Mouse (Mus musculus) thymus, adult 2 months (tissue): Measurements from ENCODE around the gene Nudt9. TPM values are rescaled to one million over a fixed set of nuclear protein-coding genes. Genes with fewer than 3 reads are reported as not detected.

Experiments used
- DNase-seq: peaks from one replicate; pipeline ENCODE4 v3.0.0; 2021
- H3K27ac ChIP-seq: fragments of 200-500 bp; 2 replicates; pipeline ENCODE4 v1.5.1; 2012; ENCODE audit warnings: low read length, control low read depth; ENCODE audit not compliant: control insufficient read depth, insufficient read depth
- H3K27me3 ChIP-seq: fragments of 200-500 bp; 2 replicates; pipeline ENCODE4 v1.6.1; 2012; ENCODE audit warnings: mild to moderate bottlenecking, low read length, moderate library complexity, mixed read lengths; ENCODE audit not compliant: control insufficient read depth, insufficient read depth
- H3K36me3 ChIP-seq: fragments of 200-500 bp; 2 replicates; pipeline ENCODE4 v1.6.1; 2012; ENCODE audit warnings: mild to moderate bottlenecking, low read length, moderate library complexity; ENCODE audit not compliant: control insufficient read depth, insufficient read depth
- H3K4me1 ChIP-seq: fragments of 200-500 bp; replicated peaks from 2 replicates; pipeline ENCODE4 v1.6.1; 2012; ENCODE audit warnings: low read length; ENCODE audit not compliant: control insufficient read depth, insufficient read depth
- H3K4me3 ChIP-seq: fragments of 200-500 bp; 2 replicates; pipeline ENCODE4 v1.5.1; 2012; ENCODE audit warnings: mild to moderate bottlenecking, low read length, control low read depth, moderate library complexity; ENCODE audit not compliant: control insufficient read depth, insufficient read depth
- CTCF ChIP-seq: fragments of 200-500 bp; IDR thresholded peaks from 2 replicates; pipeline ENCODE4 v1.5.1; 2012; ENCODE audit warnings: mild to moderate bottlenecking, control low read depth, low read length, moderate library complexity, borderline replicate concordance; ENCODE audit not compliant: control insufficient read depth, poor library complexity, insufficient read depth; ENCODE audit errors: extremely low read depth
- POLR2A ChIP-seq: fragments of 200-500 bp; IDR thresholded peaks from 2 replicates; pipeline ENCODE4 v1.6.1; 2012; ENCODE audit warnings: mild to moderate bottlenecking, low read length, control low read depth, moderate library complexity; ENCODE audit not compliant: control insufficient read depth, poor library complexity, insufficient read depth; ENCODE audit errors: extremely low read depth
- WGBS: fragments of 180-500 bp; shearing (Covaris S2); methylation state at CpG from one replicate; pipeline ENCODE4 v1.1.7; 2018; 5-methylcytosine and 5-hydroxymethylcytosine counted together
- polyA plus RNA-seq: library from polyadenylated mRNA; depleted of rRNA; stranded (reverse); fragments of >200 nt; gene quantifications from 2 replicates; pipeline ENCODE4 v1.2.3, GENCODE M21; 2012; rRNA removed

Nudt9 gene
- polyA plus RNA-seq, 1 experiment = 43.6 TPM

DNA sequence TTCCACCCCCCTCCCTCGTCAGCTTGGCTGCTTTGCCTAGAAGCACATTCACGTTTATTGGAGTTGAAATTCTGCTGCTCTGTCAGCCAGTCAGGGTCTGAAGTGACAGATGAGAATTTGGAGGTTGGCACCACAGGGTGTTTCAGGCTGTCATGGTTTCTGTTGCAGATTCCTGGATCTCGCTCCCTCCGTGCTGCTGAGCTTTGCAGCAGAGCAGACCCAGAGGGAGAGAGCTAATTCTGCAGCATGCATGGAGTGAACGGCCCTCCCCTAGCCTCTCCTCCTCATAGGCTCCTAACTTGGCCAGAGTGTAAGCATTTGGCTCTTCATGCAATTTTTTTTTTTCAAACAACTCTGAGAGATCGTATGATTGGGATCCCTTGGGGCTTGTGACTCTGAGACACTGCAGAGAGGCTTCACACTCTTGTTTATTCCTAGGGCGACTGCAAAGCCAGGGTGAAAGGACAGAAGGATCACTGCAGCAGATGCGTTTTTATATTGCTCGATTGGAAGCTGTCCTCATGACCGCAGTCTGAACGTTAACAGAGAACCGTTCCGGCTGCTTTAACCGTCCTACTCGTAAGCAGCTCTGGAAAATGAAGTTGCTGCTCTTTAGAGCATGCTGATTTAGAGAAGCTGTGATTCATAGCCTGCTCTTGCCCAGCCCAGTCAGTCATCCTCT, 67.5 kb downstream of the Nudt9 start, which contains the start of gene Sparcl1:
Sparcl1 (minus strand) TSS at position 243 of the 682 bp plus-strand sequence.
- Histone ChIP-seq H3K4me1 (no peaks in the 10 kb centered on the region; the same call in 1 of the 2 replicates), H3K36me3 (no peaks in the 10 kb centered on the region), H3K27me3 (0 out of 2 replicates have a peak, but pooled peaks cover 2% of the 10 kb centered on the region), H3K4me3 (no peak within 1 kb of the TSS), H3K27ac (no peak within 1 kb of the TSS)
- 77% methylated on average over 15 of the region's 15 CpGs for WGBS
- DNase-seq = no peak
- TF ChIP-seq POLR2A (no peak), CTCF (no peak)

Other genes with a start within 250 kb of the Nudt9 start
- 7.2 and 9.4 TPM in 2 replicates for gene Klhl8, start 135.0 kb upstream of the Nudt9 start, polyA plus RNA-seq
- gene Hsd17b13, start 68.9 kb upstream of the Nudt9 start, polyA plus RNA-seq = 0.26 TPM in 1 of 2 replicates, not detected in the other
- gene Hsd17b11, start 24.4 kb upstream of the Nudt9 start, polyA plus RNA-seq = 15.1 and 18.8 TPM in 2 replicates
- gene Gm17660, start 31.3 kb downstream of the Nudt9 start, polyA plus RNA-seq = not detected in 2 replicates
- 15.2 and 26.8 TPM in 2 replicates for gene Sparcl1, start 67.4 kb downstream of the Nudt9 start, polyA plus RNA-seq
- not detected in 2 replicates for gene Dspp, start 124.4 kb downstream of the Nudt9 start, polyA plus RNA-seq
- not detected in 2 replicates for gene Dmp1, start 156.3 kb downstream of the Nudt9 start, polyA plus RNA-seq